18 mouse cellular contexts compared by ENCODE assay signal in the genomic region with DNA sequence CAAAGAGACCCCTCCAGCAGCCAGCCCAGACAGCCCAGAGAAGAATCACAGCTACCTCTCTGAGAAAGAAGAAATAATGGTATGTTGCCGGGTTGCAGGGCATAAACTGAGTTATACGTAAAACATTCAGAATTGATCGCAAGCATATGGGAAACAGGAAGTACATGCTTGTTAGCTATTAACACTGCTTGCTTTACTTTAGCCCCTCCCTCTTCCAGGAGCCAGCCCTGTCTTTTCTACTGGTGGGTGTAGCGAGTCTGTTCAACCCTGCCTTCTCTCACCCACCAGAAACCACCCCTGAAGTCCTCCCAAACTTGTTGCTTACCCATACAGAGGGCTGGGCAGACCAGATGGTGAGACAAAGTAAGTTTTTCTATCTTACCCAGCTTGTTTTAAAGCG. TPM values are rescaled to one million over a fixed set of nuclear protein-coding genes. Genes with fewer than 3 reads are reported as not detected.
DNase-seq lines count a peak whose midpoint lies in the region; ATAC-seq and TF ChIP-seq lines count a peak whose summit lies in the region.
"Had no signal": no experiment of that assay in that cellular context is flagged by ENCODE, and none has a peak within 500 bp of the region (broad histone marks: within the 10 kb centered on the region; RNA-seq: fewer than 3 reads in every experiment).

No protein-coding gene starts in this region.

- H3K9me3 ChIP-seq in kidney, embryonic 16.5 days (ENCODE audit: low read length): no peaks in the 10 kb centered on the region
- no peaks in the 10 kb centered on the region for H3K9me3 ChIP-seq in embryonic facial prominence, embryonic 12.5 days
- H3K9me3 ChIP-seq in intestine, postnatal 0 days (ENCODE audit: control insufficient read depth): no peaks in the 10 kb centered on the region
- no peaks in the 10 kb centered on the region for H3K9me3 ChIP-seq in stomach, embryonic 16.5 days (replicated peaks; ENCODE audit: control insufficient read depth, low read length)
- H3K9me3 ChIP-seq: heart, embryonic 15.5 days; hindbrain, embryonic 12.5 days had no signal

- H3K27me3 ChIP-seq in kidney, embryonic 16.5 days (ENCODE audit: insufficient read depth, low read length): no peaks in the 10 kb centered on the region
- H3K27me3 ChIP-seq in embryonic facial prominence, embryonic 12.5 days: no peaks in the 10 kb centered on the region
- H3K27me3 ChIP-seq in intestine, postnatal 0 days (replicated peaks; ENCODE audit: control insufficient read depth, insufficient read depth, low read length): no peaks in the 10 kb centered on the region
- H3K27me3 ChIP-seq in stomach, embryonic 16.5 days (ENCODE audit: control insufficient read depth, insufficient read depth, low read length): no peaks in the 10 kb centered on the region
- H3K27me3 ChIP-seq: heart, embryonic 15.5 days; hindbrain, embryonic 12.5 days had no signal

- no peak overlapping the region for H3K9ac ChIP-seq in kidney, embryonic 16.5 days (replicated peaks; ENCODE audit: low read length)
- H3K9ac ChIP-seq in embryonic facial prominence, embryonic 12.5 days: no peak overlapping the region
- H3K9ac ChIP-seq in intestine, postnatal 0 days (ENCODE audit: low read depth, low read length): no peak overlapping the region
- H3K9ac ChIP-seq in stomach, embryonic 16.5 days (ENCODE audit: low read length): no peak overlapping the region
- H3K9ac ChIP-seq: forebrain, postnatal 0 days; heart, embryonic 15.5 days; hindbrain, embryonic 12.5 days had no signal

- no peak for TF ChIP-seq CTCF in intestine, postnatal 0 days (IDR thresholded peaks at IDR 0.05; ENCODE audit: low read depth)

- no peak overlapping the region; the same call in 1 of the 2 replicates for H3K4me2 ChIP-seq in kidney, embryonic 16.5 days (replicated peaks; ENCODE audit: low read depth, low read length)
- H3K4me2 ChIP-seq in embryonic facial prominence, embryonic 12.5 days (replicated peaks): no peak overlapping the region
- peak overlapping the region; percentile 56 for H3K4me2 ChIP-seq in intestine, postnatal 0 days (replicated peaks; ENCODE audit: low read depth)
- H3K4me2 ChIP-seq in stomach, embryonic 16.5 days (ENCODE audit: low read depth, low read length): 0 out of 2 replicates have a peak overlapping the region, but pooled peaks have one; percentile 32
- H3K4me2 ChIP-seq: heart, embryonic 15.5 days; hindbrain, embryonic 12.5 days; midbrain, embryonic 11.5 days had no signal

- no peaks in the 10 kb centered on the region for H3K36me3 ChIP-seq in kidney, embryonic 16.5 days (ENCODE audit: insufficient read depth, low read length)
- no peaks in the 10 kb centered on the region for H3K36me3 ChIP-seq in embryonic facial prominence, embryonic 12.5 days
- H3K36me3 ChIP-seq in intestine, postnatal 0 days (ENCODE audit: control insufficient read depth, insufficient read depth): no peaks in the 10 kb centered on the region
- H3K36me3 ChIP-seq in stomach, embryonic 16.5 days (ENCODE audit: control insufficient read depth, insufficient read depth, low read length): no peaks in the 10 kb centered on the region
- H3K36me3 ChIP-seq: heart, embryonic 15.5 days; hindbrain, embryonic 12.5 days had no signal

- 58% methylated on average over 5 of the region's 5 CpGs for WGBS in kidney, embryonic 16.5 days
- 43% methylated on average over 5 of the region's 5 CpGs for WGBS in embryonic facial prominence, embryonic 12.5 days
- WGBS in intestine, postnatal 0 days: 24% methylated on average over 5 of the region's 5 CpGs
- WGBS in stomach, embryonic 16.5 days: 48% methylated on average over 5 of the region's 5 CpGs

- no peak for DNase-seq in kidney, adult 11 months
- no peak for DNase-seq in cerebellum, adult 9-11 months
- no peak for DNase-seq in heart, postnatal 10 days
- DNase-seq: adrenal gland, postnatal 14 days; cerebellum, adult 2 months; forebrain, postnatal 0 days; gastrocnemius, adult 2 months; heart, adult 2 months; liver; thymus, adult 2 months had no signal

- no peak overlapping the region for H3K4me3 ChIP-seq in kidney, embryonic 16.5 days (ENCODE audit: low read length)
- H3K4me3 ChIP-seq in embryonic facial prominence, embryonic 12.5 days: no peak overlapping the region
- H3K4me3 ChIP-seq in intestine, postnatal 0 days (ENCODE audit: low read depth, low read length): peak overlapping the region; percentile 11; the same call in 1 of the 2 replicates
- no peak overlapping the region for H3K4me3 ChIP-seq in stomach, embryonic 16.5 days (replicated peaks; ENCODE audit: low read length)
- H3K4me3 ChIP-seq: gastrocnemius, adult 2 months; heart, adult 2 months; heart, embryonic 15.5 days; hindbrain, embryonic 12.5 days had no signal

- intact Hi-C loops in heart, postnatal 10 days (cut with DNase I): no loop called here

- peak; percentile 32; the same call in 1 of the 2 replicates for ATAC-seq in kidney, embryonic 16.5 days (ENCODE audit: low FRiP score, low TSS enrichment)
- ATAC-seq in embryonic facial prominence, embryonic 12.5 days (ENCODE audit: insufficient number of reproducible peaks, insufficient read depth, low FRiP score, low TSS enrichment): 0 out of 2 replicates have a peak, but pooled peaks have one; percentile 35
- peak; percentile 55; the same call in 1 of the 2 replicates for ATAC-seq in intestine, postnatal 0 days
- no peak for ATAC-seq in stomach, embryonic 16.5 days (ENCODE audit: insufficient read depth, low FRiP score)
- ATAC-seq: forebrain, postnatal 0 days had no signal

- peaks cover 35% of the 10 kb centered on the region for H3K4me1 ChIP-seq in kidney, embryonic 16.5 days (ENCODE audit: insufficient read depth, low read length)
- peaks cover 12% of the 10 kb centered on the region; the same call in 1 of the 2 replicates for H3K4me1 ChIP-seq in embryonic facial prominence, embryonic 12.5 days
- H3K4me1 ChIP-seq in intestine, postnatal 0 days (replicated peaks; ENCODE audit: control insufficient read depth, insufficient read depth, low read length): peaks cover 10% of the 10 kb centered on the region; the same call in 1 of the 2 replicates
- H3K4me1 ChIP-seq in stomach, embryonic 16.5 days (ENCODE audit: control insufficient read depth, insufficient read depth, low read length): peaks cover 21% of the 10 kb centered on the region

- no peak overlapping the region for H3K27ac ChIP-seq in kidney, embryonic 16.5 days (ENCODE audit: low read length)
- H3K27ac ChIP-seq in embryonic facial prominence, embryonic 12.5 days: no peak overlapping the region
- H3K27ac ChIP-seq in intestine, postnatal 0 days (ENCODE audit: low read depth, low read length): no peak overlapping the region; the same call in 1 of the 2 replicates
- H3K27ac ChIP-seq in stomach, embryonic 16.5 days (ENCODE audit: low read length): no peak overlapping the region; the same call in 1 of the 2 replicates
- H3K27ac ChIP-seq: gastrocnemius, adult 2 months; heart, adult 2 months; heart, embryonic 15.5 days; hindbrain, embryonic 12.5 days; macrophage had no signal

RNA-seq across cellular contexts. Expression of gene Carmil1, which starts 39.4 kb away (rescaled TPM):
- polyA plus RNA-seq in kidney, embryonic 16.5 days (2015; fragmentation: Nextera tagmentation; extraction: Ambion mirVana): 52.5 and 60.2 TPM in 2 replicates
- polyA plus RNA-seq in embryonic facial prominence, embryonic 12.5 days (2016; fragmentation: Nextera tagmentation; extraction: Ambion mirVana): 37.5 and 40.1 TPM in 2 replicates
- polyA plus RNA-seq in intestine, postnatal 0 days (2015; fragmentation: Nextera tagmentation; extraction: Ambion mirVana): 25.6 and 25.9 TPM in 2 replicates
- 38.0 and 41.6 TPM in 2 replicates for polyA plus RNA-seq in stomach, embryonic 16.5 days (2015; fragmentation: Nextera tagmentation; extraction: Ambion mirVana)
- total RNA-seq in heart, postnatal 10 days (2021): 10 to 100 TPM in 1 of 2 experiments, 1 to 10 TPM in 1; 4.5 to 10.9 TPM

Comparison
In these comparisons a context has a peak if more than half of its experiments do, and no peak if none do; other contexts are left out.
1. H3K4me2 ChIP-seq: peak in intestine, postnatal 0 days (single experiment) and stomach, embryonic 16.5 days (single experiment); none in kidney, embryonic 16.5 days (single experiment) and embryonic facial prominence, embryonic 12.5 days (single experiment).